Mouse (Mus musculus): ENCODE measurements around the gene Smok3b. TPM values are rescaled to one million over a fixed set of nuclear protein-coding genes. Genes with fewer than 3 reads are reported as not detected.
"Not testable (repeated sequence)": the region's sequence is repeated elsewhere in the genome, so short reads cannot be mapped to it uniquely, and the experiment has no call there.

Smok3b gene
- polyA plus RNA-seq (2015; fragmentation: Nextera tagmentation; extraction: Ambion mirVana), result not detected in 2 replicates

GRCm38 (mm10) chr5:138020961-138021479 lies at the start of gene Smok3b, which contains the start of gene Smok3a:
Gene Smok3b, plus strand, starts transcription at chr5:138021429.
Gene Smok3a, plus strand, starts transcription at chr5:138021261.
- WGBS, result 65% methylated on average over 3 of the region's 7 CpGs
- H3K4me3 ChIP-seq (ENCODE audit: low read depth, low read length); H3K9ac ChIP-seq (ENCODE audit: low read depth, low read length); H3K9me3 ChIP-seq (ENCODE audit: control insufficient read depth); H3K4me1 ChIP-seq (replicated peaks; ENCODE audit: control insufficient read depth, insufficient read depth, low read length); H3K4me2 ChIP-seq (replicated peaks; ENCODE audit: low read depth); H3K27ac ChIP-seq (ENCODE audit: low read depth, low read length); H3K36me3 ChIP-seq (ENCODE audit: control insufficient read depth, insufficient read depth); H3K27me3 ChIP-seq (replicated peaks; ENCODE audit: control insufficient read depth, insufficient read depth, low read length); ATAC-seq: not testable (repeated sequence)

DNA sequence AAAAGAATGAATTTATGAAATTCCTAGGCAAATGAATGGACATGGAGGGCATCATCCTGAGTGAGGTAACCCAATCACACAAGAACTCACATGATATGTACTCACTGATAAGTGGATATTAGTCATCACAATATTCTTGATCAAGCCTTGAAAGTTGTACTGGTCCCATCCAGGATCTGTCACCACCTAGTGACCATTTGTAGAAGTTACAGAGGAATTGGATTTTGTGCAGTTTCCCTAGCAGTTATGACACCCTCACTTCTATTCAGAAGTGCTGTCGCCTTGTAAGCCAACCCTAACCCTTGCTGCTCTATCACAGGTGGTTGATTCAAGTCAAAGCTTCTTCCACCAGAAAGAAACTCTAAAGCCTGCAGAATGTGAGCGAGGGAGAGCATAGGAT lies 48.1 kb upstream of the Smok3b start:
- 78% methylated on average over 2 of the region's 2 CpGs for WGBS
- no peak for ATAC-seq
- H3K4me2 ChIP-seq (replicated peaks; ENCODE audit: low read depth), result no peak overlapping the region
- H3K4me1 ChIP-seq (replicated peaks; ENCODE audit: control insufficient read depth, insufficient read depth, low read length), result no peaks in the 10 kb centered on the region
- no peaks in the 10 kb centered on the region for H3K36me3 ChIP-seq (ENCODE audit: control insufficient read depth, insufficient read depth)
- no peaks in the 10 kb centered on the region for H3K27me3 ChIP-seq (replicated peaks; ENCODE audit: control insufficient read depth, insufficient read depth, low read length)
- no peak overlapping the region for H3K4me3 ChIP-seq (ENCODE audit: low read depth, low read length)
- TF ChIP-seq CTCF (IDR thresholded peaks at IDR 0.05; ENCODE audit: low read depth), result peak; percentile 64
- H3K27ac ChIP-seq (ENCODE audit: low read depth, low read length), result no peak overlapping the region
- no peak overlapping the region for H3K9ac ChIP-seq (ENCODE audit: low read depth, low read length)
- no peaks in the 10 kb centered on the region for H3K9me3 ChIP-seq (ENCODE audit: control insufficient read depth)

GRCm38 (mm10) chr5:137973738-137974137 lies 47.5 kb upstream of the Smok3b start:
- Histone ChIP-seq H3K36me3 (ENCODE audit: control insufficient read depth, insufficient read depth) (no peaks in the 10 kb centered on the region), H3K9me3 (ENCODE audit: control insufficient read depth) (no peaks in the 10 kb centered on the region), H3K27me3 (replicated peaks; ENCODE audit: control insufficient read depth, insufficient read depth, low read length) (no peaks in the 10 kb centered on the region), H3K4me2 (replicated peaks; ENCODE audit: low read depth) (no peak overlapping the region), H3K9ac (ENCODE audit: low read depth, low read length) (no peak overlapping the region), H3K4me3 (ENCODE audit: low read depth, low read length) (no peak overlapping the region), H3K27ac (ENCODE audit: low read depth, low read length) (no peak overlapping the region), H3K4me1 (replicated peaks; ENCODE audit: control insufficient read depth, insufficient read depth, low read length) (no peaks in the 10 kb centered on the region)
- ATAC-seq, result no peak
- WGBS, result 51% methylated on average over 3 of the region's 3 CpGs
- TF ChIP-seq CTCF (IDR thresholded peaks at IDR 0.05; ENCODE audit: low read depth), result peak; percentile 75

DNA sequence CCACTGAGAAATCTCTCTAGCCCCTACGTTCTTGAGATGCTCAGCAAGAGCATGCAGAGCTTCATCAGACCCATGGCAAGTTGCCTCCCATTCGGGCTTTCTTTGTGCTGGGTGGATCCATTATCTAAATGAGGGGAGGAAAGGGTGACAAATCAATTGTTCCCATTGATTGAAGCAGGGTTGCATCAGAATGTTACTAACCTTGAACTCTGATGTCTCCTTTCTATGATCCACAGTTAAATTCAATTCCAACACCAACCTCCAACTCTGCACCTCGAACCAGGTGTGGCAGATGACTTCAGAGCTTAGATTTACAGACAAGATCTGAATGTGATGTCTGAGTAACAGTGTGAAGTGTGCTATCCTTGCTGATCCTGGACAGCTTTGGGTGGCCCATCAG lies 46.5 kb upstream of the Smok3b start:
- H3K9ac ChIP-seq (ENCODE audit: low read depth, low read length), result no peak overlapping the region
- H3K4me2 ChIP-seq (replicated peaks; ENCODE audit: low read depth), result no peak overlapping the region
- no peak overlapping the region for H3K4me3 ChIP-seq (ENCODE audit: low read depth, low read length)
- no peaks in the 10 kb centered on the region for H3K36me3 ChIP-seq (ENCODE audit: control insufficient read depth, insufficient read depth)
- no peaks in the 10 kb centered on the region for H3K27me3 ChIP-seq (replicated peaks; ENCODE audit: control insufficient read depth, insufficient read depth, low read length)
- no peaks in the 10 kb centered on the region for H3K9me3 ChIP-seq (ENCODE audit: control insufficient read depth)
- TF ChIP-seq CTCF (IDR thresholded peaks at IDR 0.05; ENCODE audit: low read depth), result no peak
- H3K4me1 ChIP-seq (replicated peaks; ENCODE audit: control insufficient read depth, insufficient read depth, low read length), result no peaks in the 10 kb centered on the region
- no peak for ATAC-seq
- WGBS, result 42% methylated on average over 3 of the region's 3 CpGs
- H3K27ac ChIP-seq (ENCODE audit: low read depth, low read length), result no peak overlapping the region

GRCm38 (mm10) chr5:137975434-137975833 lies 45.8 kb upstream of the Smok3b start:
- no peak overlapping the region for H3K27ac ChIP-seq (ENCODE audit: low read depth, low read length)
- H3K27me3 ChIP-seq (replicated peaks; ENCODE audit: control insufficient read depth, insufficient read depth, low read length), result no peaks in the 10 kb centered on the region
- H3K9me3 ChIP-seq (ENCODE audit: control insufficient read depth), result no peaks in the 10 kb centered on the region
- H3K9ac ChIP-seq (ENCODE audit: low read depth, low read length), result no peak overlapping the region
- no peak overlapping the region for H3K4me2 ChIP-seq (replicated peaks; ENCODE audit: low read depth)
- H3K4me1 ChIP-seq (replicated peaks; ENCODE audit: control insufficient read depth, insufficient read depth, low read length), result no peaks in the 10 kb centered on the region
- no peaks in the 10 kb centered on the region for H3K36me3 ChIP-seq (ENCODE audit: control insufficient read depth, insufficient read depth)
- 33% methylated on average over 1 of the region's 1 CpGs for WGBS
- no peak for TF ChIP-seq CTCF (IDR thresholded peaks at IDR 0.05; ENCODE audit: low read depth)
- H3K4me3 ChIP-seq (ENCODE audit: low read depth, low read length), result no peak overlapping the region
- ATAC-seq, result no peak

DNA sequence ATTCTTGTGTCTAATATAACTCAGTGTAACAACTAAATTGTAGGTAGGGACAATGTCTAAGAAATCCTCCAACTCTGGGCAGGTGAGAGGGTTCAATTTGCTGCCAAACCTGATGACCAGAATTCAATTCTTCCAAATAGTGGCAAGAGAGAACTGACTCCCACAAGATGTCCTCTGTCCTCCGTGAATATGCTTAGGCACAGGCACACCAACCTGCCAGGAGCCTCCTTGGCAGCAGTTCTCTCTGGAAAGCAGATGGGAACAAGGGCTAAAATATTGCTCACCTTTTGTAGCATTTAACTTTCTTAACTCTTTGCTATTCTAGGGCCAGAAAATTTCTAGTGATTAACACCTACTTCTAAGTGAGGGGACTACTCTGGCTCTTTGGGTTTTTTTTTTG lies 43.9 kb upstream of the Smok3b start:
- no peak for TF ChIP-seq CTCF (IDR thresholded peaks at IDR 0.05; ENCODE audit: low read depth)
- no peaks in the 10 kb centered on the region for H3K36me3 ChIP-seq (ENCODE audit: control insufficient read depth, insufficient read depth)
- H3K27me3 ChIP-seq (replicated peaks; ENCODE audit: control insufficient read depth, insufficient read depth, low read length), result no peaks in the 10 kb centered on the region
- H3K9me3 ChIP-seq (ENCODE audit: control insufficient read depth), result no peaks in the 10 kb centered on the region
- H3K9ac ChIP-seq (ENCODE audit: low read depth, low read length), result no peak overlapping the region
- ATAC-seq, result no peak
- no peak overlapping the region for H3K27ac ChIP-seq (ENCODE audit: low read depth, low read length)
- no peak overlapping the region for H3K4me2 ChIP-seq (replicated peaks; ENCODE audit: low read depth)
- H3K4me1 ChIP-seq (replicated peaks; ENCODE audit: control insufficient read depth, insufficient read depth, low read length), result no peaks in the 10 kb centered on the region
- 44% methylated on average over 1 of the region's 1 CpGs for WGBS
- no peak overlapping the region for H3K4me3 ChIP-seq (ENCODE audit: low read depth, low read length)

DNA sequence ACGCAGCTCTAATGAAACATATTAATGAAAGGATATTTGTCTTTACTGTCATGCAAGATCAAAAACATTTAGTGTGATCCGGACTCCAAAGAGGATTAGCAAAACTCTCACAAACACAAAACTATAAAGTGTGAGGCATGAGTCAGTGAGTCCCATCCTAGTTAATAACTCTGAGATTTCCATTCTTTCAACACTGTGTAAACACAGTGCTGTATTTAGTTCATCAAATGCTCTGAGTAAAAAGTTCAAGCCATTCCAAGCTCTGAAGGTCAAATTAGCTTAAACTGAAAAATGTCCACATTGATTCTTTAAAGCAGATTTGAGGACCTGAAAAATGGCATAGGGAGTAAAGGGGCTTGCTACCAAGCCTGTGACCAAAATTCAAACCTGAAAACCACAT lies 42.1 kb upstream of the Smok3b start:
- ATAC-seq, result no peak
- H3K9ac ChIP-seq (ENCODE audit: low read depth, low read length), result no peak overlapping the region
- no peaks in the 10 kb centered on the region for H3K9me3 ChIP-seq (ENCODE audit: control insufficient read depth)
- no peak for TF ChIP-seq CTCF (IDR thresholded peaks at IDR 0.05; ENCODE audit: low read depth)
- H3K36me3 ChIP-seq (ENCODE audit: control insufficient read depth, insufficient read depth), result no peaks in the 10 kb centered on the region
- H3K27ac ChIP-seq (ENCODE audit: low read depth, low read length), result no peak overlapping the region
- H3K27me3 ChIP-seq (replicated peaks; ENCODE audit: control insufficient read depth, insufficient read depth, low read length), result no peaks in the 10 kb centered on the region
- H3K4me2 ChIP-seq (replicated peaks; ENCODE audit: low read depth), result no peak overlapping the region
- WGBS, result 75% methylated on average over 2 of the region's 2 CpGs
- H3K4me3 ChIP-seq (ENCODE audit: low read depth, low read length), result no peak overlapping the region
- H3K4me1 ChIP-seq (replicated peaks; ENCODE audit: control insufficient read depth, insufficient read depth, low read length), result no peaks in the 10 kb centered on the region
